Mouse (Mus musculus) thymus, adult 18-20 months (tissue): Measurements from ENCODE around the gene Aldh1a2.

ENCODE experiments used
- DNase-seq, 2 experiments: peaks; one replicate each; pipeline ENCODE4 v3.0.0; 2022; ENCODE audit warnings: mixed read lengths in 2 of 2

Aldh1a2 gene

GRCm38 (mm10) chr9:71215248-71216035 is at the start of gene Aldh1a2:
Aldh1a2 (plus strand) TSS chr9:71215789.
- peak; percentile 9 to 15 for DNase-seq

DNA sequence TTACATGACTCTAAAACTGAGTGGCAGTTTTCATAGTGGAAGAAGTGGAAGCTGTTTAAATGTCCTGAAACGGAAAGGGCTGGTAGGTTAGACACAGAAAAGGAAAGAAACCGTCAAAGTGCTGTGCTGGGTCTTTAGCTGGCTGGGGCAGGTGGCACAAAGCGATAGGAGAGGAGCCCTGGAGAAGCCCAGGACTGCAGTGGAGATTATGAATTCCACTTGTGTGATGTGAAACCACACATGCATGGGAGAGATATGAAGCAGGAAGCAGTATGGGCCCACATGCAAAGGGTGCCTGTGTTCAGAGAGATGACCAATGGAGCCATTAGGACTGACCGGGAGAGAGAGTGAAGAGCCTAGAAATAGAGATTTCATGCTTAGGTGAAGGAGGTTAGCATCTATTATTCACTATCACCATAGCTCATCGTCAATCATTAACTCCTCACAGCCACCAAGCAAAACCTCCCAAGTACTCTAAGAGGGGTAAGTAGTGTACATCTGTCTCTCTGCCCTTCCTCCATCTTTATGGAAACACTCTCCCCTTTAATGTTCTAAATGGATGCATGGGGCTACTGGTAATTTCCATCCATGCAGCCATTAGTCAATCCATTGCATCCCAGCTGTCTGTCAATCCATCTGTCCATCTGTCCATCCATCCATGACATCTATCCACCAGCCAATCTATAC is 49.4 kb upstream of the Aldh1a2 start:
- DNase-seq = no peak

GRCm38 (mm10) chr9:71166871-71167465 is 48.6 kb upstream of the Aldh1a2 start:
- DNase-seq = no peak

- DNase-seq = no peak
Observed at GRCm38 (mm10) chr9:71167473-71168215, 47.9 kb upstream of the Aldh1a2 start.

DNA sequence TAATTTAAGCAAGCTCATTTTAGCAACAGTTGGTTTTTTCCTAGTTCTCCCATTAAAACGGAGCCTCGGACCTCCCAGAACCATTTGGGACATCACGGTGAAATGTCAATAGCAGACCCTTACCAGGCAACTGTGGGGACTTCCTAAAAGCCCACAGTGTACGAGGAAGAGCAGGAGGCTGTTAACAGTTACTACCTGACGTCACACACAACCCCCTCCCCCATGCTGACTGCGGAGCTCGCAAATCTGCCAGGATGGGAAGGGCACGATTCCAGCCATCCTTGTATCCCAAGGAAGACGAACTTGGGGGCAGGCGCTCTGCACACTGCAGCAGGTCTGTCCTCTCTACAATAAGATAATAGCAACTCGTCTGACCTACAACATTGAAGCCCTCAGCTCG is 47.1 kb upstream of the Aldh1a2 start, which contains the start of gene Aqp9:
Aqp9 (minus strand) TSS at position 172 of the 400 bp plus-strand sequence.
- no peak for DNase-seq

- DNase-seq = no peak
Observed at GRCm38 (mm10) chr9:71173533-71173932, 42.1 kb upstream of the Aldh1a2 start.

DNA sequence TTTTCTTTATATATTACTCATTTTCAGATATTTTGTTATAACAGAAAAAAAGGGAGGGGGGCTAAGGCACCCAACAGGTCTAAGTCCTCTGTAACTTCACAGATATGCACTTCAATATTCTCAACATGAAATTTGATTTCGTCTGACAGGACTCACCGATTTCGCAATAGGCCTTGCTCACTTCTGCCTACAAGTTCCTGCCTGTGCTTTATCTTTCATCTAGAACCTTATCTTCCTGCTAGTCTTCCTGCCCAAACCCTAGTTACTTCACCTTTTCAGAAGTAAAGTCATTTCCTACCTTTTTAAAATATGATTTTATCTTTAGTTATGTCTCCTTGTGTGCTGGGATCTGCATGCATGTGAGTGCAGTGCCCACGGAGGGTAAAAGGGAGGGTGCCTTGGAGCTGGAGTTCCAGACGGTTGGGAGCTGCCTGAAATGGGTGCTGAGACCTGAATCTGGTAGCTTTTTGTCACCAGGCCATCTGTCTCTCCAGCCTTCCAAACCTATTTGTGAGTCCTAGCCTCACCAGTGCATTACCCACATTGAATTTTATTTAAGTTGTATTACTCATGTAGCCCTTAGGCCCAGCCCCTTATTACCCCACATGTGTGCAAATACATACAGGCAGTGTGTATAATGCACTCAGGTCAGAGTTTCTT is 41.1 kb upstream of the Aldh1a2 start:
- DNase-seq = no peak

DNA sequence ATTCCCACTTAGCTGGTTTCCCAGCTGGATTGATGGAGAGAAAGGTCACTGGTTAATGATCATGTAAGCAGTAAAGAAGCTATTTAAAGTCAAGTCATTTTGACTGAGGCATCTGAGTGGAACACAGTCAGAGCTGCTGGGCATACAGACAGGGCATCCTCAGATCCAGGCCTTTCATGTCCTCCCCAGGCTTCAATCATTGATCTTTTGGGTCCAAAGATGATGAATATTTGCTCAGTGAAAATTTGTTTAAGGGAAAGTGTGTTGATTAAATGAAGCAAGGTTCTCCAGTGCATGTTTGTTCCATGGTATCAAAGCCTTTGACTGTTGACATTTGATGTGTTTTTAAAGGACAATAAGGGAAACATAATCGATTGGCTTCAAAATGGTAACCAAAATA is 39.9 kb upstream of the Aldh1a2 start:
- DNase-seq = no peak

DNA sequence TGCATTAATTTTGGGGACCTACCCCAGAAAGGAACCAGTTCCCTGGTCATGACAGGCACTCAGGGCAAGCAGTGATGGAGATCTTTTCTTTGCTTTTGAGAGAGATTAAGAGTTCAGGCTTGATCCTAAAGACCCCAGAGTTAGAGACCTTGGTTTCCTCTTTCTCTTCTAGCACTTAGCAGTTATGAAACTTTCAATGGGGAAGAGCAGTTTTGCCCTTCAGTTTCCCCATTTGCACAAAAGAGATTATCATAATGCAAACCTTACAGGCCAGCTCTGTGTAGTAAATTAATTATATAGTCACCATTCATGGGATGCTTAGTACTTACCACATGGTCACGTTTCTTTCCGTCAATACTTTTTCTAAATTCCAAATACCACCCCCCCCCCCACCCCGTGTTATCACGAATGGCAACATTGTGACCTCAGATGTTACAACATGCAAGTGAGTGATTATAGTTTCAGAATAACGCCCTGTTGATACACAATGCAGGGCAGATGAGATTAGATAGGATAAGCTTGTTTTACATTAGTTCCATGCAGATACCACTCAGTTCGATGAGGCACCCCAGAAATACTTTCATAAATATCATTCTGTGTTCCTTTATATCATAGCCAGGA is 36.2 kb upstream of the Aldh1a2 start:
- DNase-seq = no peak

DNA sequence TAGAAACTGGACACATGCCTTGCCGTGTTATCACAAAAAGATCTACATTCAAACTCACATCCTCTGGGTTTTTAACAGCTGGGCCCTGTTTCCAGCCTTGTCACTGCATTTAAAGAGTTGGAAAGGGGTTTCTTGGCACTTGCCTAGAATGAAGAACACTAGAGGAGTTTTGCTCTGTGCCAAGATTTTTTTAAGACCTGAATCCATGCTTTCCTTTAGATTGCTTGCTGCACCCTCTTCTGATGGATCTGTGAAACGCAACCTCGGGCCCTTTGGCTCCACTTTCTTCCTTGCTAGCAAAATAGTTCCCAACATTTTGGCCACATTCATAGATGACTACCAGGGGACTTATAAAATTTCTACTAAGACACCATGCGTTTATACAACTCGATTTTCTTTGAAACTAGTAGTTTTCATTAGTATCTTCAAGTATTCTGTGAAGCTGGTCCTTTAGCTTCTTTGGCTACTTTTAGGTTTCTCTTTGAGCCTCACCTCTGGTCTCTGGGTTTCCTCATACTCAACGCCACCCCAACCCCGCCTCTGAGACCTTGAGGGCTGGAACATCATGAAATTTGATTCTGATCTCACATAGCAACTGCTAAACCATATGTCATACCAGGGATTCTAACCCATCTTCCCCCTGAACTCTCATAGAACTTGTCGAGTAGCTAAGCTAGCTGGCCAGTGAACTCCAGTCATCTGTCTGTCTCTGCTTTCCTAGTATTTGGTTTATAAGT is 35.5 kb upstream of the Aldh1a2 start:
- no peak for DNase-seq

GRCm38 (mm10) chr9:71185285-71185684 is 30.3 kb upstream of the Aldh1a2 start:
- DNase-seq = no peak

- no peak for DNase-seq
Observed at GRCm38 (mm10) chr9:71185823-71186222, 29.8 kb upstream of the Aldh1a2 start.

- DNase-seq = no peak
Observed at GRCm38 (mm10) chr9:71187396-71187795, 28.2 kb upstream of the Aldh1a2 start.

- DNase-seq = peak in 1 of 2 experiments; percentile 14
Observed at GRCm38 (mm10) chr9:71188647-71189415, 26.8 kb upstream of the Aldh1a2 start.

GRCm38 (mm10) chr9:71198826-71199225 is 16.8 kb upstream of the Aldh1a2 start:
- DNase-seq = no peak

GRCm38 (mm10) chr9:71202265-71202664 is 13.3 kb upstream of the Aldh1a2 start:
- DNase-seq = no peak

- no peak for DNase-seq
Observed at GRCm38 (mm10) chr9:71209299-71209698, 6.3 kb upstream of the Aldh1a2 start.

DNA sequence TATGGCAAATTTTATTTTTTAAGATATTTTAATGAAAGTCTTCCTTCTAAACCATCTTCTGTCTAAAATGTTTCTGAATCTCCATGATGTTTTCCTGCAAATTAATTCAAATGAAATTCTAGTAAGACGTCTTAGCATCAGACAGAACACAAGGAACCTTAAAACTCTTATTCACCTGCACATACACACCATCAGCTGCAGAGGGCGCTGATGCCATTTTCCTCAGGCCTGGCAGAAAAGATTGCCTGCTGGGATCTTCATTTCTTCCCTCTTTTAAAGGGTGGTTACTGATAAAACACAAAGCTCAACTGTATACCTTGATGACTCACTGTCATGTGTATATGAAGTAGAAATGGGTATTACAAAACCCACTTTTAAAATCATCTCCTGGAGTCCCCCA is 4.7 kb upstream of the Aldh1a2 start:
- no peak for DNase-seq

GRCm38 (mm10) chr9:71213636-71214035 is 2.0 kb upstream of the Aldh1a2 start:
- DNase-seq = no peak
